Mouse (Mus musculus) frontal cortex, postnatal 14 days (tissue): ENCODE measurements around the gene Cyp2c37.
"Not testable (repeated sequence)": the region's sequence is repeated elsewhere in the genome, so short reads cannot be mapped to it uniquely, and the experiment has no call there.

Experiments used
- DNase-seq, 2 experiments: peaks; one replicate each; pipeline ENCODE4 v3.0.0; 2022; ENCODE audit warnings: low spot score in 2 of 2

Cyp2c37 gene

GRCm38 (mm10) chr19:39992140-39992539 is at the start of gene Cyp2c37:
TSS of gene Cyp2c37 (plus strand) at chr19:39992424.
- DNase-seq: not testable (repeated sequence)

- DNase-seq: not testable (repeated sequence)
These were observed 31.4 kb upstream of the Cyp2c37 start for GRCm38 (mm10) chr19:39960861-39961260.

- not testable (repeated sequence) for DNase-seq
These were observed 21.1 kb upstream of the Cyp2c37 start for GRCm38 (mm10) chr19:39971096-39971495.

GRCm38 (mm10) chr19:39989471-39989870 is 2.8 kb upstream of the Cyp2c37 start:
- no peak for DNase-seq
